Mouse (Mus musculus) spleen, embryonic (tissue): ENCODE results near the gene Tmem263.

ENCODE experiments used
- CTCF ChIA-PET: fragments of 350-600 bp; sonication (Branson Sonifier 250); formaldehyde crosslinking; loops from one replicate; lab custom pipeline; 2022; lab: Charles Lee

Tmem263 gene

GRCm38 (mm10) chr10:85102247-85103084 lies at the start of gene Tmem263, which contains the start of gene Fhl4:
Gene Tmem263 (plus strand): TSS chr10:85102627.
Gene Fhl4 (minus strand): TSS chr10:85102495.
- CTCF ChIA-PET, result interaction anchor here (0.6 kb wide), 2 partner anchors 74 to 305 kb away, joined by 3 to 5 read pairs; no protein-coding TSS in a partner anchor

DNA sequence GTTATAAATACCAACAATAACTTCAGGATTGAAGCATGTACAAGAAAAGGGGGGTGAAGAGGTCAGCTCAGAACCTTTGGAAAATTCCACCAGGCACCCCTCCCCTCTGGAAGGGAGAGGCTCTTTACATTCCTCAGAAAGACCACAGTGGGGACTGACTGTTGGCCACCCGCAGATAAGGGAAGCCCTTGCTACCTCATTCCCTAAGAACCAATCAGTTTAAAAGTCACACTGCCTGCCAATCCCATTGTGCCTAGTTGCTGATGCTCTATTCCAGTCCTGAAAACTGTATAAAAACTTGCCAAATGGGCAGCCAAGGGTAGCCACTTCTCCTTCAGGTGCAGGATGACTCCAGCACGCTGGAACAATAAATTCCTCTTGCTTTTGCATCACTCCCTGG lies 47.6 kb upstream of the Tmem263 start:
- CTCF ChIA-PET, result no interaction called here

DNA sequence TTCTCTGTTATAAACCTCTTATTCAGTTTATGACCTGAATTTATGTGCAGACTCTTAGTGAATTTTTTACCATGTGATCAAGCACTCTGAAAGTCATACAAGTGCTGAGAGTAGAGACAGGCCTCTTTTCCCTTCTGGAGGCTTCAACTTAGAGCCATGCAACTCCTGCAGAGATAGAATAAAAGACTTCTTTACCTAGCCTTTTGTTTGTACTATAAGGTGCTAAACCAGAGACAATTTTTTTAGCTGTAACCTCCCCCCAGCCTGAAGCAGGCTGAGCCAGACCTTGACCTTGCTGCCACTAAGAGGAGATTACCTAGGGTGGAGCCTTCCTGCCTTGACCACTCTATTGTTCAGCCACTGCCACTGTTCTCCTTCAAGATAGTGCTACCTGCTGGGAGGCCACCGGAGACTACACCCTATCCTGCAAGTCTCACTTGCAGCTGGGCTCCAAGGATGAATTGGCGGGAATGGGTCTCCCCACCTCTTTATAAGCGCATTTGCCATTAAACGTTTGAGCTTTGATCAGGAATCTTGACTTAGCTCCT lies 30.7 kb upstream of the Tmem263 start:
- CTCF ChIA-PET, result interaction anchor here (0.5 kb wide), 1 partner anchor 63 kb away, joined by 3 read pairs; no protein-coding TSS in a partner anchor

GRCm38 (mm10) chr10:85101841-85102240 lies 586 bp upstream of the Tmem263 start:
- CTCF ChIA-PET, result no interaction called here

DNA sequence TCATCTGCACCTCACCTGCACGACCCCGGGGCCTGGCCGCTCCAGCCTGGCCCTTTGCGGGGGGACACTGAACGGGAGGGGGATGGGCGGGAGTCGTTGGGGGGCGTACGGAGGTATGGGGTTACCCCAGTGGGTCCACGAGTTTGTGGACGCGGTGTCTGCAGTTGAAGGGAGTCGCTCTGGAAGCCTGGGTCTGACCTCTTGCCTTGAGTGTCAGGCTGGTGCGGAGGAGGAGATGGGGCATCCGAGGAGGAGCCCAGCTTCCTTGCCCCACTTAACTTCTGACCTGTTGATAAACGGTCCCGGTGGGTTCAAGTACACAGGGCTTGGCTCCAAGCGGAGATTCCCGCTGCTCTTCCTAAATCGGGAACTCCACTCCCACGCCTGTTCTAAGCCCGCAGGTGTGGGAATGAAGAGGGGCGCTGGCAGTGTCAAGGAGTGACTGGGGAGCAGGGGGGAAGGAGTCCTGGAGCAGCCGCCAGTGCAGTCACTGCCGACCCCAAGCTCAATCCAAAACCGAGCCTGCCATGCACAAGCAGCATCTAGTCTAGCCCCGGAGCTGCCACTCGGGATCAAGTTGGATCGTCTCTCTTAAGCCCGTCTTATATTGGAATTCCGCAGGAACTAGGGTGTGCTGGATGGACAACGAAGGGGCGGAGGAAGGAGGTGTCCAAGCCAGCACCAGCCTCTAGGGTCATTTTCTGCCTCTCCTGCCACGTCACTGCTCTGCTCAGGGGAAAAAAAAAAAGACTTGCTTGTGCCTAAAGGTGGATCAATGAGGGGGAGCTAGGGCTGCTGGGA lies 858 bp downstream of the Tmem263 start:
- CTCF ChIA-PET, result interaction anchor here (0.6 kb wide), 1 partner anchor 306 kb away, joined by 3 read pairs; no protein-coding TSS in a partner anchor

DNA sequence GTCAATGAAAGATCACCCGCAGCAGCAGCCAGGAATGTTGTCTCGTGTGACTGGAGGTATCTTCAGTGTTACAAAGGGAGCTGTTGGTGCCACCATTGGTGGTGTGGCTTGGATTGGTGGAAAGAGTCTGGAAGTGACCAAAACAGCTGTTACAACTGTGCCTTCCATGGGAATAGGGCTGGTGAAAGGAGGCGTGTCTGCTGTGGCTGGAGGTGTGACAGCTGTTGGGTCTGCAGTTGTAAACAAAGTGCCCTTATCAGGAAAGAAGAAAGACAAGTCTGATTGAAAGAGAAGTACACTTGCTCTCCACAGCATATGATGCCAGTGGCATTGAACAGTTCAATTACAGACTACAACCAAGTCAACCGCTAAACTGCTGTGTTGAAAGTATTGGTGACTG lies 12.0 kb downstream of the Tmem263 start:
- CTCF ChIA-PET, result no interaction called here

- CTCF ChIA-PET, result no interaction called here
Observed at GRCm38 (mm10) chr10:85125184-85125583, 22.8 kb downstream of the Tmem263 start.

DNA sequence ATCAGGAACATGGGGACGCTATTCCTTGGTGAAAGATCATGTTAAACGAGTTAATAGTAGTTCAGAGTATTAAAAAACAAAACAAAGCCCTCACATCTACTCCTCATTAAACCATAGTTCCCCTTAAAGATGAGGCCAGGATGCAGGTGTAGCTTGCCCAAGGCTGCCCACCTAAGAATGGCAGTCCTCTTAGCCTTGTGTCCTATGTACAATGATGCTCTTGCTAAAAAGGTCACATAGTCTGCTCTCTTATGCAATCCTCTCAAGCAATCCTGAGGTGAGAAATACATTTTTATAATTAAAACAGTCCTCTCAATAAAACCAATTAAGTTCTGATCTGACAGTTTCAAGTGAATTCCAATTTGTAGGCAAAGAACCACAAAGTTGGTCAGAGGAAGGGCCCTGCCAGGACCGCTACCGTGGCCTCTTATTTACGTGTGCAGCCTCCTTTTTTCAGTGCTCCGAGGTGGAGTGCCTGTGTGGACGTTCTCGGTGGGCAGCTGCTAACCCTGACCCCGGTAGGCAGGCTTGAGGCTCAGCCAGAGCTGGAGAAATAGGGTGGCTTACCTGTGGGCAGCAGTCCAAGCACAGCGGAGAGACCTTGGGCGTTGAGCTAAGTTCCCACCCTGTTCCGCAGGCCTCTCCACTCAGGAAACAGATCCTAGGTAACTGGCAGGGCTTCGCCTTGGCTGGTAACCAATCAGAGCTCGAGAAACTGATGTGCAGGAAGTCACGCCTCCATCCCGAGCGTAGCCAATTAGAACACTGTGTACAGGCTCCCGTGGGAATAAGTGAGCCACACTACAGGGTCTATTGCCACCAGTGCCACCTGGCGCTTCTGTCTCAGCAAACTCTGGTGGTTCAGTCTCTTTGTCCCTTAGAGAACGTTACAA lies 25.2 kb downstream of the Tmem263 start, which contains the start of gene Mterf2:
TSS of gene Mterf2 (minus strand) at position 633 of the 893 bp plus-strand sequence.
- CTCF ChIA-PET, result interaction anchor here (0.6 kb wide), 1 partner anchor 22 kb away, joined by 3 read pairs; no protein-coding TSS in a partner anchor

DNA sequence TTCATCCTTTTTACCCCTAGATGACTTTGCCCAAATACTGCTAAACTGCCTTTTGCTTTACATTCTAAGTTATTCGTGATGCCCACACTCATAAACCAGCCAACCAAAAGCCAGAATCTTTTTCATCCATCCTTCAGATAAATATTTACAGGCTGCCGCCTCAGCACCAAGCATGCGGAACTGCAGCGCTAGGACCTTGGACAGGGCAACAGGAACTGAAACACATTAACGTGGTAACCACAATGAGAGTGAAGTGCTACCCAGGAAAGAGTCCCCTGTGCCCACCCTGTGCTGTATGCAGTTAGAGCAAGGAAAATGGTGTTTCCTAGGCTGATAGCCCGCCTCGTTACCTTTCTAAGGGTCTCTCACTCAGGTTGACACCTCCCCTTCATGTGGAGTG lies 26.0 kb downstream of the Tmem263 start:
- CTCF ChIA-PET, result no interaction called here

GRCm38 (mm10) chr10:85136573-85136972 lies 34.1 kb downstream of the Tmem263 start:
- CTCF ChIA-PET, result no interaction called here

DNA sequence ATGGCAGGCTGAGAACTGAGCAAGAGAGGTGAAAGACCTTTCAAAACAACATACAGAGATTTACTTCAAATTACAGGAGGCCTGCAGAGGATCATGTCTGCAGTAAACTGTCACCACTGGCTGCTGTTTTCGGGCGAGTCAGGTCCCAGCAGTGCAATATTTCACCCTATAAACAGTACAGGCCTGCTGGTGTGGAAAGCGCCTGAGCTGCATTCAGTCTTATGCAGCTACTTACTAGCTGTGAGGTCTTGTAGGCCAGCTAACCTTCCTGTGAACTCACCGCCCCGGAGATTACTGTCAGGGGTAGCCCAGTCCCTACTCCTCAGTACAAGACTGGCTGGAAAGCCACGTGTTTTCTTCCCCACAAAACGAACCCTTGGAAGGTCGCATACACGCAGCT lies 39.0 kb downstream of the Tmem263 start:
- CTCF ChIA-PET, result no interaction called here

GRCm38 (mm10) chr10:85146282-85146681 lies 43.9 kb downstream of the Tmem263 start:
- CTCF ChIA-PET, result no interaction called here

DNA sequence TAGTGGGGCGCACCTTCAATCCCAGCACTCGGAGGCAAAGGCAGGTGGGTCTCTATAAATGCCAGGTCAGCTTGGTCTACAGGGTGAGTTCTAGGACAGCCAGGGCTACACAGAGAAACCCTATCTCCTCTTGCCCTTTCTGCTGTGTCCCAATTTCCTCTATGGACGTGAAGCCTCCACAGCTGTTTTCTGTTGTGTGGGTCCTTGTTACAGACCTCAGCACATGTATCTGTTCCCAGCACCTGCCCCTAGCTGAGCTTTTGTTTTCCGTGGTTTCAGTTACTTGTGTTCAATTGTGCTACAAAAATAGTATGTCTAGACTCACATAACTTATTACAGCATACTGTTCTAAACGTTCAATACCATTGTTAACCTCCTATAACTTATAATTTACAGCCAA lies 46.8 kb downstream of the Tmem263 start:
- CTCF ChIA-PET, result no interaction called here

GRCm38 (mm10) chr10:85154195-85154594 lies 51.8 kb downstream of the Tmem263 start:
- CTCF ChIA-PET, result interaction anchor here (0.5 to 1.4 kb wide), 3 partner anchors 16 to 1142 kb away, joined by 3 read pairs; no protein-coding TSS in a partner anchor

DNA sequence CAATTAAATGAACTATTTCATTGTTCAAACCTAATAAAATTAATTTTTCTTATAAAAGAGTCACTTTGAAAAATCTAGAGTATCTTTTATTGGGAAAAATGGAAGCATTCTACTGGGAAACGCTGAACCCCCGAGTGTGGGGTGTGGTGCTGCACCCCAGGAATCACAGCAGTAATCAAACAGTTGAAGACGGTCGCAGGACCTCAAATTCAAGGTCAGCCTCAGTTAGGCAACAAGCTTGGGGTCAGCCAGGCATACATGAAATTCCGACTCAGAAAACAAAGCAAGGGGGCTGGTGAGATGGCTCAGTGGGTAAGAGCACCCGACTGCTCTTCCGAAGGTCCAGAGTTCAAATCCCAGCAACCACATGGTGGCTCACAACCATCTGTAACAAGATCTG lies 55.0 kb downstream of the Tmem263 start:
- CTCF ChIA-PET, result no interaction called here

DNA sequence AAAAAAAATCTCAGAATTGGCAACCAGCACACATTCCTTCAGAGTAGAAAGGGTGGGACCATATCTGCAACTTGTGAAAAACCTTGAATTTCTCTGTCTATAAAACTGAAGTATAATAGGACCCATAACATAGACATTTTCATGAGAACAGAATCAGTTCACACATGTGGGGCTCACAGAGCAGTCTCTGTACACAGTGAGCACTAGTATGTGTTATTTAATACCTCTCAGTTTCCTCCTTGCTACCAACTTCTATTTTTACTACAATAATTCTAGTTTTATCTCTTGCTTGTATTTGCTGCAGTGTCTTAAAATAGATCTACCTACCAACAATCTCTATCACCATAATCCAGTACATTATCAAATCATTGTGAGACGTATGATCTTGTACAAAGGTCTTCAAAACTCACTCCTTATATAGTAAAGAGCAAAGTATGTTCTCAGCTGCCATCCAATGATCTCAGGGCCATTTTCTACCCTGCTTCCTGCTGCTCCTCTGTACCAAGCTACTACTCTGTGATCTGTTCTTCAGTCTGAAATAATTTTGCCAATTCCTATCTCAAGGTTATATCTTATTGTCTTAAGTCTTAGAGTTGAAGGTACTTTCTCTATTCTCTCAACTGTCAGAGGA lies 57.7 kb downstream of the Tmem263 start:
- CTCF ChIA-PET, result interaction anchor here (0.6 kb wide), 1 partner anchor 603 kb away, joined by 7 read pairs; no protein-coding TSS in a partner anchor

GRCm38 (mm10) chr10:85161745-85162351 lies 59.4 kb downstream of the Tmem263 start:
- CTCF ChIA-PET, result no interaction called here

- CTCF ChIA-PET, result no interaction called here
Observed at GRCm38 (mm10) chr10:85164791-85165190, 62.4 kb downstream of the Tmem263 start.

DNA sequence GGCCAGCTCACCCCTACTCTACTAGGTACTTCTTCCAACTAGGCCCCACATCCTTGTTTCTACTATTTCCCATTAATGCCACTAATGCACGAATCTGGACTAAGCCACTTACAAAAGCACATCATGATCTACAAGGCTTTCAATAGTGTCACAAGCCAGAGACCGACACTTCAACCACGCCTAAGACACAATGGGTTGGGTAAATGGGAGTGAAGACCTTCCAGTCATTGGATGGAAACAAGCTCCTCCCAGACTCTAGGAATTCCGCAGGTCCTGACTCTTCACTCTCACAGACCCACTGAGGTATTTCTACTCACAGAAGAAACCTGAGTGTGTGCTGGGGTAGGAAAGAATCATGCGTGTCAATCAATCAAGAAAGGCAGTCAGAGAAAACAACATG lies 62.9 kb downstream of the Tmem263 start:
- CTCF ChIA-PET, result no interaction called here
